Mouse (Mus musculus) adrenal gland, postnatal 36 days (tissue): Measurements from ENCODE around the gene Mpv17l. TPM values are rescaled to one million over a fixed set of nuclear protein-coding genes. Genes with fewer than 3 reads are reported as not detected.
A peak's percentile ranks its signal among the peaks of the same experiment; 100 is the strongest.
"Not testable (repeated sequence)": the region's sequence is repeated elsewhere in the genome, so short reads cannot be mapped to it uniquely, and the experiment has no call there.

Experiments
- DNase-seq, 2 experiments: peaks; one replicate each; pipeline ENCODE4 v3.0.0; 2021; ENCODE audit warnings: mixed read lengths in 1 of 2
- total RNA-seq, 2 experiments: library from RNA; stranded (reverse); gene quantifications; 2 replicates each; pipeline ENCODE4 v1.2.3; 2021

The Mpv17l gene
- total RNA-seq, 2 experiments from 2014 or later = 9.1 to 12.7 TPM

GRCm38 (mm10) chr16:13940139-13940846, 37.3 kb downstream of the Mpv17l start:
- DNase-seq = peak; percentile 67 to 74

GRCm38 (mm10) chr16:13940847-13941395, 38.0 kb downstream of the Mpv17l start:
- no peak for DNase-seq

- no peak for DNase-seq
Measured at GRCm38 (mm10) chr16:13944178-13944577, 41.2 kb downstream of the Mpv17l start.

- DNase-seq = no peak
Measured at GRCm38 (mm10) chr16:13944752-13945151, 41.8 kb downstream of the Mpv17l start.

- no peak for DNase-seq
Measured at GRCm38 (mm10) chr16:13945153-13945552, 42.2 kb downstream of the Mpv17l start.

- DNase-seq = no peak
Measured at GRCm38 (mm10) chr16:13946306-13946705, 43.3 kb downstream of the Mpv17l start.

- no peak for DNase-seq
Measured at GRCm38 (mm10) chr16:13951245-13951644, 48.3 kb downstream of the Mpv17l start.

GRCm38 (mm10) chr16:13962053-13962452, 59.1 kb downstream of the Mpv17l start:
- DNase-seq = no peak

GRCm38 (mm10) chr16:13969096-13969495, 66.1 kb downstream of the Mpv17l start:
- no peak for DNase-seq

- DNase-seq = no peak
Measured at GRCm38 (mm10) chr16:13972051-13972450, 69.1 kb downstream of the Mpv17l start.

GRCm38 (mm10) chr16:13976358-13976896, 73.5 kb downstream of the Mpv17l start:
- DNase-seq = not testable (repeated sequence)

GRCm38 (mm10) chr16:13977026-13977425, 74.1 kb downstream of the Mpv17l start:
- not testable (repeated sequence) for DNase-seq

- not testable (repeated sequence) for DNase-seq
Measured at GRCm38 (mm10) chr16:13981726-13982125, 78.8 kb downstream of the Mpv17l start.

GRCm38 (mm10) chr16:13983161-13983560, 80.2 kb downstream of the Mpv17l start:
- no peak for DNase-seq

GRCm38 (mm10) chr16:13986197-13986573, 83.2 kb downstream of the Mpv17l start:
- no peak for DNase-seq

- DNase-seq = peak; percentile 6 to 22
Measured at GRCm38 (mm10) chr16:13986574-13987478, 83.9 kb downstream of the Mpv17l start, which contains the start of the genes 2900011O08Rik and Ifitm7. Gene 2900011O08Rik (plus strand): TSS chr16:13986604. Gene Ifitm7 (minus strand): TSS chr16:13986888.

GRCm38 (mm10) chr16:13992518-13993248, 89.7 kb downstream of the Mpv17l start:
- no peak for DNase-seq

- no peak for DNase-seq
Measured at GRCm38 (mm10) chr16:13994076-13994475, 91.1 kb downstream of the Mpv17l start.

- DNase-seq = no peak
Measured at GRCm38 (mm10) chr16:13994502-13994901, 91.5 kb downstream of the Mpv17l start.
